Mouse (Mus musculus): Measurements from ENCODE around the gene Slco1c1. TPM values are rescaled to one million over a fixed set of nuclear protein-coding genes. Genes with fewer than 3 reads are reported as not detected.

The Slco1c1 gene
- total RNA-seq (2021): 10 to 100 TPM; 54.6 to 61.0 TPM

GRCm38 (mm10) chr6:141523747-141524640, at the start of gene Slco1c1:
Slco1c1 (plus strand) TSS chr6:141524368.
- intact Hi-C loops (cut with DNase I): no loop called here

DNA sequence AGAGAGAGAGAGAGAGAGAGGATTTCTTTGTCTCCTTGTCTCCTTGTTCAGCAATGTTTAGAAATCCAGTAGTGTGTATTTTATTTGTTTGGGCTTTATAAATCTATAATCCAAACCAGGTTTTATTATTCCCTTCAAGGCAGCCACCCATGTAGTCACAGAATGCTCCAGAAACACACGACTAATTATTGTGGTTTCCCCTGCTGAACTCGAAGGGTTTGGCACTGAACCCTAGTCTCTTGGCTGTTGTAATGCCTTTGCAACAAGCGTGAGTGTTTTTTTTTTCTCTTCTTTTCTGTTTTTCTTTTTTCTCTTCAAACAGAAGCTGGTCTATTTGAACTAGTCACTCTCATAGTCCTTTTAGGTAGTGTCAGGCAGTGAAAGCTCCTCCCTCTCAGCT, 49.5 kb upstream of the Slco1c1 start:
- no peak for DNase-seq (ENCODE audit: low spot score in 2 of 2)
- intact Hi-C loops (cut with DNase I): no loop called here

More at GRCm38 (mm10) chr6:141523747-141524640, at the start of gene Slco1c1:
- DNase-seq (ENCODE audit: low spot score in 2 of 2): peak in 1 of 2 experiments; percentile 9

- intact Hi-C loops (cut with DNase I): loop anchor here (5.0 to 10.0 kb wide), 2 partner anchors 92 to 559 kb away; no protein-coding TSS in a partner anchor
- DNase-seq (ENCODE audit: low spot score in 2 of 2): no peak
Observed at GRCm38 (mm10) chr6:141485302-141486021, 38.7 kb upstream of the Slco1c1 start.

GRCm38 (mm10) chr6:141487266-141487665, 36.9 kb upstream of the Slco1c1 start:
- DNase-seq (ENCODE audit: low spot score in 2 of 2): no peak
- intact Hi-C loops (cut with DNase I): loop anchor here (5.0 to 10.0 kb wide), 2 partner anchors 90 to 558 kb away; no protein-coding TSS in a partner anchor

GRCm38 (mm10) chr6:141488619-141489018, 35.5 kb upstream of the Slco1c1 start:
- intact Hi-C loops (cut with DNase I): loop anchor here (2.0 to 10.0 kb wide), 3 partner anchors 89 to 556 kb away; no protein-coding TSS in a partner anchor
- peak in 1 of 2 experiments; percentile 24 for DNase-seq (ENCODE audit: low spot score in 2 of 2)

- intact Hi-C loops (cut with DNase I): loop anchor here (5.0 kb wide), 1 partner anchor 37 kb away; no protein-coding TSS in a partner anchor
- no peak for DNase-seq (ENCODE audit: low spot score in 2 of 2)
Observed at GRCm38 (mm10) chr6:141494909-141495308, 29.3 kb upstream of the Slco1c1 start.

- intact Hi-C loops (cut with DNase I): loop anchor here (5.0 kb wide), 1 partner anchor 36 kb away; no protein-coding TSS in a partner anchor
- no peak for DNase-seq (ENCODE audit: low spot score in 2 of 2)
Observed at GRCm38 (mm10) chr6:141495634-141496418, 28.3 kb upstream of the Slco1c1 start.

DNA sequence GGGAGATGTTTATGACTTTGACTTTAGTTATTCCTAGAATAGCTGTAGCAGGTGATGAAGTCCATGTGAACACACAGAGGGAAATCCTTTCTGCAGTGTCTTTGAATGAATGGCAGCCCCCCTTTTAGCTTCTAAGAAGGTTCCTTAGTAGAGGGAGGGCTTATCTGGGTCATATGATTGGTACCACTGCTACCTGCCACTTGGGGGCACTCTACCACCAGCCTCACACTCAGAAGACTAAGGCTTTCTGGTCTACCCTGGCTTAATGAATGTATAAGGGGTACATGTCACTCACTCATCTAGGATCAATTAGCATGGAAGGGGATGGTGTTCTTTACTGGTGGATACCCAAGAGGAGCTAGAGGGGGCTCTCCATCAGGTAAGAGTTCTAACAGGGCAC, 24.7 kb upstream of the Slco1c1 start:
- intact Hi-C loops (cut with DNase I): loop anchor here (5.0 kb wide), 1 partner anchor 33 kb away; no protein-coding TSS in a partner anchor
- no peak for DNase-seq (ENCODE audit: low spot score in 2 of 2)

GRCm38 (mm10) chr6:141501171-141501570, 23.0 kb upstream of the Slco1c1 start:
- intact Hi-C loops (cut with DNase I): no loop called here
- no peak for DNase-seq (ENCODE audit: low spot score in 2 of 2)

- no peak for DNase-seq (ENCODE audit: low spot score in 2 of 2)
- intact Hi-C loops (cut with DNase I): no loop called here
Observed at GRCm38 (mm10) chr6:141522541-141522940, 1.6 kb upstream of the Slco1c1 start.

DNA sequence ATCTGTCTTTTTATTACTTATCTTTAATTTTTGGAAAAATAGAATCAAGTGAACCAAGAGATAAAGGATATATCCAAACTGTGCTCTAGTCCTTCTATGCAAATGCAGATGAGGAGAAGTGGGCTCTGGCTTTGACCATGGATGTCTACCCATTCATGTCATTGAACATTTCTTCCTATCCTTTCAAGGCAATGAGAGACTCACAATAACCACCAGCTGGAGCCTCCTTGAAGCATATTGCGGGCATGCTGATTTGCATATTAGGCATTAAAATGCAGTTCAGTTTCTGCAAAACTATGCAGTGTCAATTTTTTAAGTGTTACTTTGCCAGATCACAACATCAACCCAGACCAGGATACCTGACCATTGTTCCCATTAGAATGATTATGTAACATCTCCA, 1.6 kb downstream of the Slco1c1 start:
- intact Hi-C loops (cut with DNase I): no loop called here
- DNase-seq (ENCODE audit: low spot score in 2 of 2): no peak

DNA sequence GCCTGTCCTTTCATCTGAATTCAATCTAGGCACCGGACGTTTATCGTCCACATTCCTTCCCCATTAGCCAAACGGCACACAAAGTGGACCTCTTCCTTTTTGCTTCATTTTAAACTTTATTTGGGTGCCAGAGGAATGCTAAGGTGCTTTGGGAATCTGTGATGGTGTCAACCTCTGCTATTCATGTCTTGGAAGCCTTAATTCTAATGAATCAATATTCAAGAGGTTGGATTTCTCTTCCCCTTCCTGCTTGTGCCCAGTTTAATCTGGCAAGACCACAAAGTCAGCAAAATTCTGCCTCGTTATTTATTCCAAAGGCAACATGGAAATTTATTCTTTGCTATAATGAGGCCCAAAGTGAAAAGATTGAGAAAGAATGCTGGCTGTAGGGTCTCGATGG, 6.7 kb downstream of the Slco1c1 start:
- no peak for DNase-seq (ENCODE audit: low spot score in 2 of 2)
- intact Hi-C loops (cut with DNase I): loop anchor here (5.0 kb wide), 1 partner anchor 34 kb away; no protein-coding TSS in a partner anchor

GRCm38 (mm10) chr6:141537298-141537697, 13.1 kb downstream of the Slco1c1 start:
- intact Hi-C loops (cut with DNase I): no loop called here
- DNase-seq (ENCODE audit: low spot score in 2 of 2): no peak

- no peak for DNase-seq (ENCODE audit: low spot score in 2 of 2)
Observed at GRCm38 (mm10) chr6:141541136-141541535, 17.0 kb downstream of the Slco1c1 start.

GRCm38 (mm10) chr6:141543344-141543743, 19.2 kb downstream of the Slco1c1 start:
- intact Hi-C loops (cut with DNase I): no loop called here
- DNase-seq (ENCODE audit: low spot score in 2 of 2): no peak

More at GRCm38 (mm10) chr6:141541136-141541535, 17.0 kb downstream of the Slco1c1 start:
- intact Hi-C loops (cut with DNase I): no loop called here

DNA sequence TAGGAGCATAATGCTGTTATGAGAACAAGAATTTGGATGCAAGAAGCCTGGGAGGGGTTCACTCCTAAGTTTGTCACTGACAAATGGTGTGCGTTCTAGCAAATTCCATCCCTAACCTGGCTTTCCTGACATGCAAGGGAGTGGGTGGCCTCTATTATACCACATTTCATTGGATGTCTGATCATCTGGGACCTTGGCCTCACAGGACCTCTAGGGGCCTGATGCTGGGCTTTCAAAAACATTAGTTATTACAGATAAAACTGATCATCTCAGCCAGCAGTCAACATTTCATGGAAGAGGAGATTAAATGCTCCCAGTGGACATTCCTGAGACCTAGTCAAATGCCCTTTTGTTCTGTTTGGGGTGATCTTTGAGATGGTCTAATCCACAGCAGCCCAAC, 34.0 kb downstream of the Slco1c1 start:
- intact Hi-C loops (cut with DNase I): no loop called here
- DNase-seq (ENCODE audit: low spot score in 2 of 2): no peak

DNA sequence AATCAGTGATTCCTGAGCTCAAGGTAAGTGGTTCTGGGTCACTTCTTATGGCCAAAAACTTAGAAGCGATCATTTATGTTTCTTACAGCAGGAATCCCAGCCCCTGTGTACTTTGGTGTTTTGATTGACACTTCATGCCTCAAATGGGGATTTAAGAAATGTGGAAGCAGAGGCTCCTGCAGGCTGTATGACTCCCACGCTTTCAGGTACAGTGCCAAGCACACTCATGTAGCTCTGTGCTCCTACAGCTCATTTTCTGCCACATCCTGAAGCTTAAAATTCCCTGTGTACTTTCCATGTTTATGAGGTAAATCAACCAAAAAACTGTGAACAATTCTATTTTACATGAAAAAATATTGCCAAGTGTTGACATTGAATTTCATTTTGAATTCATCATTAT, 43.2 kb downstream of the Slco1c1 start:
- intact Hi-C loops (cut with DNase I): no loop called here
- DNase-seq (ENCODE audit: low spot score in 2 of 2): no peak

- intact Hi-C loops (cut with DNase I): no loop called here
- no peak for DNase-seq (ENCODE audit: low spot score in 2 of 2)
Observed at GRCm38 (mm10) chr6:141567852-141568558, 43.8 kb downstream of the Slco1c1 start.

- intact Hi-C loops (cut with DNase I): no loop called here
- no peak for DNase-seq (ENCODE audit: low spot score in 2 of 2)
Observed at GRCm38 (mm10) chr6:141568559-141568946, 44.4 kb downstream of the Slco1c1 start.
